Mouse (Mus musculus) myocyte (in vitro differentiated cells): ENCODE results near the gene Kif22.

Source experiments
- CEBPB ChIP-seq: IDR thresholded peaks from 2 replicates; pipeline ENCODE4 v1.6.1; 2011; ENCODE audit warnings: mild to moderate bottlenecking, moderate library complexity; ENCODE audit not compliant: poor library complexity, insufficient read depth, severe bottlenecking
- E2F4 ChIP-seq: IDR thresholded peaks from one replicate; pipeline ENCODE4 v1.6.1; 2011; ENCODE audit warnings: mild to moderate bottlenecking, control low read depth, moderate library complexity; ENCODE audit not compliant: insufficient read depth
- MAX ChIP-seq: IDR thresholded peaks from one replicate; pipeline ENCODE4 v1.6.1; 2011; ENCODE audit warnings: low read depth, mild to moderate bottlenecking, control low read depth
- MYOD1 ChIP-seq, 3 experiments: IDR thresholded peaks; one replicate each; pipeline ENCODE4 v1.6.1; 2011; ENCODE audit warnings: control low read depth in 2 of 3, low read depth in 2 of 3, mild to moderate bottlenecking in 2 of 3, moderate library complexity in 1 of 3; ENCODE audit not compliant: insufficient read length in 2 of 3, control insufficient read depth in 1 of 3
- POLR2A ChIP-seq: IDR thresholded peaks from one replicate; pipeline ENCODE4 v1.6.1; 2011; ENCODE audit warnings: low read depth, mild to moderate bottlenecking, control low read depth, moderate library complexity; ENCODE audit not compliant: insufficient read length
- POLR2AphosphoS2 ChIP-seq: IDR thresholded peaks from one replicate; pipeline ENCODE4 v1.6.1; 2011; ENCODE audit warnings: low read depth, control low read depth; ENCODE audit not compliant: insufficient read length
- TCF12 ChIP-seq: IDR thresholded peaks from one replicate; pipeline ENCODE4 v1.6.1; 2011; ENCODE audit warnings: mild to moderate bottlenecking, control low read depth; ENCODE audit not compliant: poor library complexity, insufficient read depth, severe bottlenecking
- USF1 ChIP-seq: IDR thresholded peaks from one replicate; pipeline ENCODE4 v1.6.1; 2011; ENCODE audit warnings: low read depth, mild to moderate bottlenecking, control low read depth, moderate library complexity

GRCm38 (mm10) chr7:127009307-127010085, 32.8 kb downstream of the Kif22 start:
- peak; percentile 4 for TF ChIP-seq POLR2A
- TF ChIP-seq E2F4 = no peak
- no peak for TF ChIP-seq USF1
- TF ChIP-seq CEBPB = no peak
- TF ChIP-seq TCF12 = no peak
- no peak for TF ChIP-seq MAX
- no peak for TF ChIP-seq MYOD1 (IDR thresholded peaks at IDR 0.05; ENCODE audit: control insufficient read depth in 1 of 3, insufficient read length in 2 of 3, low read depth in 2 of 3)
- peak; percentile 6 for TF ChIP-seq POLR2AphosphoS2
